Mouse (Mus musculus) gastrocnemius, adult 8-10 months (tissue): Measurements from ENCODE around the gene Flt3. TPM values are rescaled to one million over a fixed set of nuclear protein-coding genes. Genes with fewer than 3 reads are reported as not detected.

Experiments
- DNase-seq, 2 experiments: peaks; one replicate each; pipeline ENCODE4 v3.0.0; 2022; ENCODE audit warnings: low spot score in 2 of 2
- total RNA-seq, 4 experiments: library from RNA; stranded (reverse); gene quantifications; 2 replicates each; pipeline ENCODE4 v1.2.4; 2022

Flt3 gene
- total RNA-seq, 4 experiments from 2014 or later = not detected

GRCm38 (mm10) chr5:147312830-147313685, 87.2 kb downstream of the Flt3 start:
- no peak for DNase-seq

DNA sequence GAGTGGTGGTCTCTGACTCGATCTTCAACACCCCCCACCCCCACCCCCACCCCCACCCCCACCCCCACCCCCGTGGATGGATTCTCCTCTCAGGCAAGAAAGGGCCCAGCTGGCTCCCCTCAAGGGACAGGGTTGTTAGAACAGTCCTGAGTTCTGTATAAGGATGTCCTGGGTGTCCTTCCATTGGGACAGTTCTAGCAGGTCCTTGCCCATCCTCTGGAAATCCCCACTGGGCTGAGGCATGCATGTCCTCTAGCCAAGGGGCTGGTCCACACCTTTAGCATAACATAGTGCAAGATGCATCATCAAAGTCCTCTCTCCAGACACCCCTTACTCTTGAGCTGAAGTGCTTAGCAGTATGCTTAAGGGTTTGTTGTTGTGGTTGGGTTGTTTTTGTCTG, 90.5 kb downstream of the Flt3 start:
- no peak for DNase-seq

GRCm38 (mm10) chr5:147308451-147308850, 91.8 kb downstream of the Flt3 start:
- DNase-seq = no peak

DNA sequence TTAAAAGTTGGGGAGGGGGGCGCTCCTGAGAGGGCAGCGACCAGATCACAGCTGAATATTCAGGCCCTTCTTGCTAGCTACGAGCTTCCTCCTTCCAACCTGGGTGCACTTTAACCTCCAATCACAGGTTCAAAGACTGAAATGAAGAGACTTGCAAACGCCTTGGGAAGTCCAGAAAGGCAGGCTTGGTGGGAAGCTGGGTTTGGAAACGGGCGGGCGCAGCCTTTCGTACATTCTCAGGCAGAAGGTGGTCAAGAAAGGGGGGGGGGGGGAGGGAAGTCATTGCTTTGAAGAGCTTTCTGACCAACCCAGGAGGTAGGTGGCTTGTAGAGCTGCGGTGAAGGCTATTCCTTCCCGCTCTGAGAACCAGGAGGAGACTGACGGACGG, 92.9 kb downstream of the Flt3 start:
- no peak for DNase-seq

- no peak for DNase-seq
Observed at GRCm38 (mm10) chr5:147306638-147307397, 93.5 kb downstream of the Flt3 start, which contains the start of gene Cdx2. Gene Cdx2, minus strand, starts transcription at chr5:147307270.

DNA sequence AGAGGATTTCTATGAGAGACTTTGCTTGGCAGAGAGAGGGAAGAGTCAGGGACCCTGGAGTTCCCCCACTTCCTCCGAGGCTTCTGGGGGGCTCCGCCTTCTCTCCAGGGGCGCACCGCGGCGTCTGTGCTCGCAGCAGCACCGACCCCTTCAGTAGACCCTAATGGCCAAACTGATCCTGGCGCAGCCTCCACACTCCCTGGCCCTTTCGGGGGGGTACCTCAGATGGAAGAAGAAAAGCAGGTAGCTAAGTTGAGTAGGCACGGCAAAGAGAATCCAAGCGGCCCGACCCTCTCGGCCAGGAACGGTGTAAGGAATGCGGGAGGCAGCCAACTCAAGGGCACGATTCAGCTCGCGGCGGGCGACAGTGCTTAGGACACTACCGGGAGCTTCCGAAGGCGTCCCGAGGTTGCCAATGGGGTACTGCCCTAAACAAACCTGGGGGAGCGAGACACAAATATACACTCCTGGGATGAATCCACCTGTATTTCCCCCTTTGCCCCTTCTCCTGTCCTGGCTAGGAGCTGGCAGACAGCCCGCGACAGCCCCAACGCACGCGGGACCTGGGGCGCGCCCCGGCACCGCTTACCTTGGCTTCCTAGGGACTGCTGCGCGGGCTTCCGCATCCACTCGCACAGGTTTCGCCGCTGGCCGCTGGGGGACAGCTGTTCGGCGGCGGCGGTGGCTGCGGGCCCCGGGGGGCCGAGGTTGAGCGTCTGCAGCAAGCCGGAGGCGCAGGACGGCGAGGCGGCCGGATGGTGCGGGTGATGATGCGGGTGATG, 94.2 kb downstream of the Flt3 start:
- no peak for DNase-seq

GRCm38 (mm10) chr5:147305166-147305565, 95.1 kb downstream of the Flt3 start:
- no peak for DNase-seq

DNA sequence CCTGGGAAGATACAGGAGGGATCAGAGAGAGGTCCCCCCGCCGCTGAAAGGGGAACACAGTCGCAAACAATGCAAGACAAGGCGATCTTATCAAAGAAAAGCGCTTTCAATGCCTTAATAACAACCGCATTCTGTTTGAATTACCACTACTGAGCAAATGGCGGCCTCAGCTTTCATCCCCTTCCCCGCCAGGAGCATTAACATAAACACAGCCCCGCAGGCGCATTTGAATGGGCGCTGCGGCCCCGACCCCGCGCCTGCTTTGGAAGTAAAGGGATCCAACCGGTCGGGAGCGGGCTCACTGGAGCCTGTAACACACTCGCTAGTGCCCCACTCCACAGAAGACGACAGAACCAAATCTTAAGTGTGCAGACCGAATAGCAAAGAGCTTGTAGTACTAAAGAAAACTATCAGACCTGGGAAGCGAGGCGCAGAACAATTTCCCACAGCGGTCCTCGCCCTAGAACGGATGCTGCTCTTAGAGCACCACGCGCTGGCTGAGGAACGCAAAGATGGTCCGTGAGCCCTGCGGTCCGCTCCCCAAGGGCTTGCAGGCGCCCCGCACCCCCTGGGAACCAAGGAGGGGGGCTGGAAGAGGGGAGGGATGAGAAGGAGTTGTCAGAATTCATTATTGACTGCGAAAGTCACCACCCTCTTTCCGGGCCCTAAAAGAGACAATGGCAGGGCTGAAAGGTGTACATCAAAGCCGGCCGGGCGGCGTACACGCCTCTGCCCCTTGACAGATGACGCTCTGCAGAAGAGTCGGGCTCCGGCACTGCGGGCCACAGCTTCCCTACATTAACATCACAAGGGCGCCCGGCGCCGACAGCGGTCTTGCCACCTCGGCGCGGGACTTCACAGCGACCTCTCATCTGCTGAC, 95.8 kb downstream of the Flt3 start:
- no peak for DNase-seq

GRCm38 (mm10) chr5:147302746-147303400, 97.4 kb downstream of the Flt3 start:
- no peak for DNase-seq

- no peak for DNase-seq
Observed at GRCm38 (mm10) chr5:147302141-147302540, 98.1 kb downstream of the Flt3 start.

- DNase-seq = no peak
Observed at GRCm38 (mm10) chr5:147301781-147302070, 98.6 kb downstream of the Flt3 start.

GRCm38 (mm10) chr5:147300917-147301780, 99.1 kb downstream of the Flt3 start:
- no peak for DNase-seq

DNA sequence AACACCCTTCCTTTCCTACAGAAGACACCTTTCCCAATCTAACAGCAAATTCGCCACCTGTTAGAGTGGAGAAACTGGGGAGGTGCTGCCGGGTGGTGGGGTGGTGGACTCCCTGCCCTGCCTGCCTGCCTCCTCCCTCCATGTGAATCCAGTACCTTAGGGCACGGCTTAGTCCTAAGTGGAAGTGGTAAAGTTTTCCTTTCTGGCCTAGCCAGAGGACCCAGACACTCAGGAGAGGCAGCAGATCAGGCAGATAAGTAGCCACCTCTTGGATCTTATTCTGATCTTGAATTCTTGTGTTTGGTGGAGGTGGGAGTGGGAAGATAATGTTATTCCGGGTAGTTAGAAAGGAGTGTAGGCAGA, 100.3 kb downstream of the Flt3 start:
- DNase-seq = no peak

GRCm38 (mm10) chr5:147299255-147300000, 100.9 kb downstream of the Flt3 start:
- DNase-seq = no peak

GRCm38 (mm10) chr5:147297249-147297648, 103.0 kb downstream of the Flt3 start:
- DNase-seq = no peak

DNA sequence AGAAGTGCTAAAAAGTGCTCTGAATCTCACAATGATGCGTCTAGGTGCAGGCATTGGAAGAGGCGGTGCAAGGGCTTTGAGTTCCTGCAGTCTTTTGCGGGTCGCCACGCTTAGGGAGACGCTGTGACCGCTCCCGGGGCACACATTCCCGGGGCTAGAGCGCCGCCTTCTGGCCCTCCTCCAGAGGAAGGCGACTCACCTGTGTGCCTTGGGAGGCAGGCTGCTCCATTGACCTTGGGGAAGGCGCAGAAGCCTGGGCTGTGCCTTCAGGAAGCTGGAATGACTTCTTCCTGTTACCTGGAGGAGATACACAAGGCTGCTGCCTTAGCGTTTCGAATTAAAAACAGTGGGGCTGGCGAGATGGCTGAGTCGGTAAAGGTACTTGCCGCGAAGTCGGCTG, 106.2 kb downstream of the Flt3 start:
- DNase-seq = no peak

DNA sequence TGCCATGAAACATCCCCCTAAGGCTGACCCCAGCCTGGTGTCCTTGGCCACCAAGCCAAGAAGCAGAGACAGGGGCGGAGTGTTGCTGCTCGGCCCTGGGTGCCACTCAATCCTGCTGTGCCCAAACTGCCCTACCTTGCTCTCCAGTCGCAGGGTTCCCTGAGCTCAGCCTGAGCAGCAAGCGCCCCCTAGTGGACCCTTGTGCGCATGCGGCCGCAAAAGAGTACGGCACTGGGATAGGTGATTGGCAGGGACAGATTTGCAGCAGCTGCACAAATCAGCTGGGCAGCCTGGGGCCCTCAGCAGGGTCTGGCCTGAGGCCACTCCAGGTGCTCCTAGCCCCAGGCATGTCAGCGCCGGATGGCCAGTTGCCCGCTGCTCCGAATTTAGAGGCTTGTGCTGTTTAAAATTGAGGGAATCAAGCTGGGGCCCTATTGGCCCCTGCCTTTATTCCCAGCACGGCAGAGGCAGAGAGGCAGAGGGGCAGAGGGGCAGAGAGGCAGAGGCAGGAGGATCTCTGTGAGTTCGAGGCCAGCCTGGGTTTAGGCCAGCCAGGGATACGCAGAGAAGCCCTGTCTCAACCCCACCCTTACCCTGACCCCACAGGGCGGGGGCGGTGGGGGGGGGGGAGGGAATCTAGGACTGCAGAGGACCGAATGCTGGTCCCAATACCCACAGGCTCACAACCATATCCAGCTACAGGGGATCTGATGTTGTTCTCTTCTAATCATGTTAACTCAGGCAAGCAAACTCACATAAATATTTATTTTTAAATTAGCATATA, 107.0 kb downstream of the Flt3 start:
- DNase-seq = no peak

GRCm38 (mm10) chr5:147292506-147293120, 107.7 kb downstream of the Flt3 start:
- no peak for DNase-seq
